Mouse (Mus musculus) CD8-positive naive resting alpha-beta T cell, adult 57 days (primary cell): ENCODE results near the gene Kif7. TPM values are rescaled to one million over a fixed set of nuclear protein-coding genes. Genes with fewer than 3 reads are reported as not detected.

Experiments
- total RNA-seq: library from RNA; stranded (reverse); gene quantifications from one replicate; pipeline ENCODE4 v1.2.4, GENCODE M21; 2023

The Kif7 gene
- 6.6 TPM for total RNA-seq

DNA sequence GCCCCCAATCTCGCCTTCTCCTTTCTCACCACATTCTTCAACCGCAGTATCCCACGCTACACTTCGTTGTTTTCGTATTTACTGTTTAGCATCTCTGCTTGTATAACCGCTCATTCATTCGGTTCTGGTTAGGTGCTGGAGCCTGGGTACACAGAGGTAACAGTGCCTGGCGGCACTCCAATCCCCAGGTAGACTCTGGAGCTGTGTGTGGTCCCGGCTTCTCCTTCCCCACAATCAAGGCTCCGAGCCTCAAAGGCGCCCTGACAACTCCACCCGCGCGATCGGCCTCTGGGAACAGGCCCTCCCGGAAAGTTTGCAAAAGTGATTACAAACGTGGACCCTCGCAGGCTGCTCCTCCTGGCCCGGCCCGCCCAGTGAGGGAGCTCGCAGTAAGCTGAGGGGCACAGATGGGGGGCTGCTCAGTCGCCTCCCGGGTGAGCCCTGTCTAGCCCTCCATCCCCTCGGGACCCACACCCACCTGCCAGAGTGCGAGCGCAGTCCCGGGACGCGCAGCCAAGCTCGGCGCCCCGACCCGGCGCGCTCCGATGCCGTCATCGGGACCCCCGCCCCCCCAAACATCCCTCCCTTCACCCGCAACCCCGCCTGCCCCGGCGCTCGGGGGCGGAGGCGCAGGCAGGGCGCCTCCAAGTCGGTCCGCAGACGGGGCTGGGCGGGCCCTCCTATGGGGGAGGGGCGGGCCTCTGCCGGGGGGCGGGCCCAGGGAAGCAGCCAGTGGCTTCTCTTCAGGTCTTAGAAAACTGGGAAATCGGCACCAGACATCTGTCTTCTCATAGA is at the start of gene Kif7:
TSS of gene Kif7 (minus strand) at position 534 of the 795 bp plus-strand sequence.

DNA sequence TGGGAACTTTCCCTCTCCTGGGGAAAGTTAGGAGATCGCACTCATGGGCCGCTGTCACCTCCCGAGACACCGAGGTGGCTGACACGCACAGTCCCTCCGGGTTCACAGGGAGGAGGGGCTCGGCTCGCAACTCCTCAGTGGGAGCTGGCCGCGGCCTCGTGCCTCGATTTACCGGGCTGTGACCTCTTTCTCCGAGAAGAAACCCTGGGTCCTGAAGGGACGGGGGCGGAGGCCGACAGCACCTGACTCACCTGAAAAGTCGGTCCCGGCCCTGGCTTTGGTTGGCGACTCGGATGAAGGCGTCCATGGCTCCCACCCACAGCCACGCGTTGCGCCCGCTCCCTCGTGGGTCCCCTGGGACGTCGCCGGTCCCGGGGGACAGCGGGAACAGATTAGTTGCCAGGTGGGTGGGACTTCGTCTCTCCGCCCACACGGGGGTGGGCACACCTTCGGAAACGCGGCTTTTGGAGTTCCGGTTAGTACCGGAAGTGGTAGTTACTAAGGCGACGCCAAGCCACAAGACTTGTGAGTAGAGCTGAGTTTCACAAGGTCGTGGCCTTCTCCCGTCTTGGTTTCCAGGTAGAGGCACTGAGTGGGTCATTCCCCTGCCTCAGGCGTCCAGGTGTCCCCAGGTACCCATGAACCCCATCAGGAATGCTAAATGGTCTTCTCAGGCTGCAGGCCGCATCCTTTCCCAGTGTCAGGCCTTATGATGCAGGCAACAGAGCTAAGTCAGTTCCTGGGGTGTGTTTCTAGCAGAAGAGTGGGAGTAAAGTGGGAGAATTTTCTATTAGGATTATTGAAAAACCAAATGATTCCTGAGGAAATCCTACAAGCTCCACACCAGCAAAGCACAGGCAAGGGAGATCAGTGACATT is 27.4 kb upstream of the Kif7 start, which contains the start of the genes Pex11a and Wdr93:
TSS of gene Pex11a (minus strand) at position 473 of the 878 bp plus-strand sequence.
TSS of gene Wdr93 (plus strand) at position 505 of the 878 bp plus-strand sequence.

GRCm38 (mm10) chr7:79732622-79733021 is 17.1 kb upstream of the Kif7 start, which contains the start of gene Plin1:
Plin1 (minus strand) TSS chr7:79732903.

DNA sequence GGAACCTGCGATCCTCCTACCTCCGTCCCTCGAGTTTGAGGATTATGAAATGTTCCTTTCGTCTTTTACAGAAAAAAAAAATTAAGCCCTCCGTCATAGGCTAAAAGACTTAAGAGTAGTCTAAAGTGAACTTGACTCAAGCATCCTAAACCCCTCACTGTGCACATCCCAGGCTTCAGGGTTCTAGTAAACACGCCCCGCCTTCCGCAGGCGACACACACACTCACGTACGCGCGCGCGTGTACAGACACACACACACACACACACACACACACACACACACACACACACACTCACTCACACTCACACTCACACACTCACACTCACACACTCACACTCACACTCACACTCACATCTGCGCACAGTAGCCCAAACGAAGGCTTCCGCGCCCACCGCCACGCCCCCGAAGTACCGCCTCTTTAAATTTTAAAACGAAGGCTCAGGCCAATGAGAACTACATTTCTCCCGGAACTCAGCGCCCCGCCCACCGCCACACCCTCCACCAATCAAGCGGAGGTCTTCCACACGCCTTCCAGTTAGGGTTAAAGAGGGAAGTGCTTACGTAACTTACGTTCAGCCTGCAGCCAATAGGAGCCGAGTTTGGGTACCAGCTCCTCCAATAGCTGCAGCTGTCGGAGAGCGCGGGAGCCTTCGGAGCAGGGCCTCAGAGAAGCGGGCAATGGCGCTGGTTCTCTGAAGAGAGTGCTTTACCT is 55.8 kb downstream of the Kif7 start, which contains the start of gene Ticrr:
TSS of gene Ticrr (plus strand) at position 619 of the 713 bp plus-strand sequence.

Other genes with a start within 250 kb of the Kif7 start
- 120 TPM for gene Polg, start 249.4 kb downstream of the Kif7 start, total RNA-seq
- gene Rhcg, start 98.1 kb downstream of the Kif7 start, total RNA-seq = not detected
- 0.77 TPM for gene Ticrr, start 55.5 kb downstream of the Kif7 start, total RNA-seq
- not detected for gene Plin1, start 17.2 kb upstream of the Kif7 start, total RNA-seq
- gene Pex11a, start 27.4 kb upstream of the Kif7 start, total RNA-seq = 0.73 TPM
- gene Wdr93, start 27.4 kb upstream of the Kif7 start, total RNA-seq = not detected
- gene Mesp1, start 78.1 kb upstream of the Kif7 start, total RNA-seq = not detected
- gene Mesp2, start 95.0 kb upstream of the Kif7 start, total RNA-seq = not detected
- 0.92 TPM for gene Anpep, start 145.3 kb upstream of the Kif7 start, total RNA-seq
- 20.2 TPM for gene Ap3s2, start 204.9 kb upstream of the Kif7 start, total RNA-seq
- gene Arpin, start 219.6 kb upstream of the Kif7 start, total RNA-seq = not detected